In the genomic region with DNA sequence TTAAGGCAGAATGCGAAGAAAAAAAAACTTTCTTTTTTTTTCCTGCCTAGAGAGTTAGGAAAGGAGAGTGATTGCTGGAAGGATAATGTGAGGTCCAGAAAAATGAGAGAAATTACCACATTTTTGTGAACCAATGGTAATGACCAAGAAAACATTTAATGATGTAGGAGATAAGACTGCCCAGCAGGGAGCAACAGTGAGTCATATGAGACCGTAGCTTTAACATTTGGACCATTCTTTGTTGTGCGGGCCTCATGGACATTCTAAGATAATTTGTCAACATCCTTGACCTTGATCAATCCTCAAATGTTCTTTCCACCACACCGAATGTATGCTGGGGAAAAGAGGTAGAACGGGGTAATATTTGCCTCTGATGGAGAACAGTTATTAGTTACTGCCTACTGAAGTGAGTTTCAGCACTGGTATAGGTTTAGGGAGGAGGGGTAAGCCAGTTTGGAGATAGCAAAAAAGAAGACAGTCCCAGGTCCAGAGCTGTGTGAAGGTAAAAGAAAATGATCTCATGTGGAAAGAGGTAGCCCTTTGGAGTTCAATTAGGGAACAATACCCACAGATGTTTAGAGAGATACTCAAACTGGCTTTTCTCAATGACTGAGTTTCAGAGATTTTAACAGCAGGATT, we compare ENCODE assay signal across 8 mouse cellular contexts. TPM values are rescaled to one million over a fixed set of nuclear protein-coding genes. Genes with fewer than 3 reads are reported as not detected.
DNase-seq lines count a peak whose midpoint lies in the region.

No protein-coding gene starts in this region.

- no peaks in the 10 kb centered on the region for H3K9me3 ChIP-seq in limb, embryonic 10.5 days (replicated peaks)

- DNase-seq in gastrocnemius, postnatal 10 days = peak; percentile 7
- DNase-seq in gastrocnemius, postnatal 25 days = no peak
- DNase-seq in ovary, postnatal 14 days (ENCODE audit: low spot score) = peak; percentile 11
- no peak for DNase-seq in ovary, postnatal 36 days (ENCODE audit: low spot score)
- DNase-seq in embryo, embryonic 11.5 days (ENCODE audit: low read depth, low spot score) = peak; percentile 17
- peak; percentile 33 for DNase-seq in limb, embryonic 10.5 days (ENCODE audit: low spot score)
- no peak for DNase-seq in urinary bladder, postnatal 4 days (ENCODE audit: low spot score in 2 of 2)
- DNase-seq in heart, adult 9 months (ENCODE audit: low spot score in 2 of 2) = no peak

- H3K4me3 ChIP-seq in limb, embryonic 10.5 days = no peak overlapping the region

- H3K27ac ChIP-seq in limb, embryonic 10.5 days = no peak overlapping the region

- no peaks in the 10 kb centered on the region for H3K4me1 ChIP-seq in limb, embryonic 10.5 days

- H3K27me3 ChIP-seq in limb, embryonic 10.5 days (ENCODE audit: low read depth, poor library complexity, severe bottlenecking) = no peaks in the 10 kb centered on the region

- WGBS in limb, embryonic 10.5 days = 78% methylated on average over 5 of the region's 5 CpGs

- peaks cover 71% of the 10 kb centered on the region for H3K36me3 ChIP-seq in limb, embryonic 10.5 days

RNA-seq across cellular contexts. Expression of gene Scfd1, which starts 24.9 kb away (rescaled TPM):
- total RNA-seq in gastrocnemius, postnatal 10 days (2021) = 10 to 100 TPM; 30.7 to 30.9 TPM
- 10 to 100 TPM; 15.6 to 17.5 TPM for total RNA-seq in gastrocnemius, postnatal 25 days (2021)
- 55.4 and 68.7 TPM in 2 replicates for polyA plus RNA-seq in limb, embryonic 10.5 days (2016; fragmentation: Nextera tagmentation; extraction: Ambion mirVana)

RNA-seq across cellular contexts. Expression of gene G2e3, which starts 54.3 kb away (rescaled TPM):
- total RNA-seq in gastrocnemius, postnatal 10 days (2021) = 1 to 10 TPM; 5.8 to 7.7 TPM
- total RNA-seq in gastrocnemius, postnatal 25 days (2021) = 1 to 10 TPM; 1.7 to 2.0 TPM
- polyA plus RNA-seq in limb, embryonic 10.5 days (2016; fragmentation: Nextera tagmentation; extraction: Ambion mirVana) = 40.2 and 45.0 TPM in 2 replicates

Comparison
In these comparisons a context has a peak if more than half of its experiments do, and no peak if none do; other contexts are left out.
1. DNase-seq: peak in gastrocnemius, postnatal 10 days (single experiment), ovary, postnatal 14 days (single experiment), embryo, embryonic 11.5 days (single experiment) and limb, embryonic 10.5 days (single experiment); none in gastrocnemius, postnatal 25 days (single experiment), ovary, postnatal 36 days (single experiment), urinary bladder, postnatal 4 days (0 of 2) and heart, adult 9 months (0 of 2).